Mouse (Mus musculus) mouse trophoblast stem cell (cell line): ENCODE measurements around the gene Dusp1.

Experiments
- in situ Hi-C, 2 experiments: fragments of 300-500 bp; cut with MseI, MboI; formaldehyde crosslinking; loops; 2 replicates in 1 of 2; 3 replicates in 1 of 2; pipeline ENCODE4 v1.15.1; 2025

Dusp1 gene

GRCm38 (mm10) chr17:26464481-26464880, 97.4 kb downstream of the Dusp1 start:
- in situ Hi-C loops = loop anchor here in 1 of 2 experiments (5.0 kb wide), 1 partner anchor 173 kb away; no protein-coding TSS in a partner anchor

- in situ Hi-C loops = loop anchor here in 1 of 2 experiments (5.0 kb wide), 1 partner anchor 173 kb away; no protein-coding TSS in a partner anchor
These were observed 97.9 kb downstream of the Dusp1 start for GRCm38 (mm10) chr17:26463984-26464383.

- in situ Hi-C loops = loop anchor here in 1 of 2 experiments (5.0 kb wide), 1 partner anchor 174 kb away; no protein-coding TSS in a partner anchor
These were observed 98.5 kb downstream of the Dusp1 start for GRCm38 (mm10) chr17:26463432-26463831.

GRCm38 (mm10) chr17:26462634-26463170, 99.2 kb downstream of the Dusp1 start:
- in situ Hi-C loops = loop anchor here in 1 of 2 experiments (5.0 kb wide), 1 partner anchor 175 kb away; no protein-coding TSS in a partner anchor

- in situ Hi-C loops = no loop called here
These were observed 103.9 kb downstream of the Dusp1 start for GRCm38 (mm10) chr17:26458049-26458448.

GRCm38 (mm10) chr17:26457506-26457905, 104.4 kb downstream of the Dusp1 start:
- in situ Hi-C loops = no loop called here
